Mouse (Mus musculus): ENCODE measurements around the gene Cep126. TPM values are rescaled to one million over a fixed set of nuclear protein-coding genes. Genes with fewer than 3 reads are reported as not detected.

Gene Cep126
- polyA plus RNA-seq, 1 experiment, result 1.9 TPM

Other genes starting within 250 kb of the Cep126 start
- 51.5 and 59.0 TPM in 2 replicates for gene Yap1, start 129.7 kb downstream of the Cep126 start, polyA plus RNA-seq (2012; rRNA removed)
- 3.3 and 3.4 TPM in 2 replicates for gene Cfap300, start 91.5 kb downstream of the Cep126 start, polyA plus RNA-seq (2012; rRNA removed)

Measured in gonadal fat pad, adult 2 months (tissue).